Mouse (Mus musculus) urinary bladder, postnatal 36 days (tissue): Measurements from ENCODE around the gene Grb2.
A peak's percentile ranks its signal among the peaks of the same experiment; 100 is the strongest.

Experiments used
- DNase-seq, 2 experiments: peaks; one replicate each; pipeline ENCODE4 v3.0.0; 2022; ENCODE audit warnings: low spot score in 2 of 2, mixed read lengths in 1 of 2

Gene Grb2

DNA sequence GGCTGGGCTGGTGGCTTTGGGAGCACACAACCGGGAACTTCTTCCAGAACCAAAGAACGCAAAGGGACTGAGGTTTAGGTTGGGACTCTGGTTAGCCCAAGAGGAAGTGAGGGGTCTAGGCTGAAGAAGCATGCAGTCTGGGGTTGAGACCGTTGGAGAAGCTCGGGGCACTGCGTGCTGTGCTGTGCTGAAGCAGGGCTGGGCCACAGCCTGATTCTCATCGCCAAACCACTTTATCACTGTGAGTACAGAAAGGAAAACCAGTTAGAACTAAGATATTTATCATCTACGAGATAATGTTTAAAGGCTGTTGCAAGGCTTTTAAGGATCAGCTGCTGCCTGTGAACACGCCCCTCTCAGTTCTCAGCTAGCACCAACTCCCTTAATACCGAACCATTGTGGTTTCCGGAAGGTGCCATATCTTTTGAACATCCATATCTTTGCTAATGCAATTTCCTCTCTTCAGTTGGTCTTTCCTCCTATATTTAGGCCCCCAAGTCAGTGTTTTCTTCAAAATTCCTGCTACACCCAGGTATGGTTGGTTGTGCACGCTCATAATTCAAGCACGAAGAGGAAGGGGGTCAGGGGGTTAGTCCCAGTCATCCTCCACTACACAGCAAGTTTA lies 4.4 kb upstream of the Grb2 start:
- no peak for DNase-seq

DNA sequence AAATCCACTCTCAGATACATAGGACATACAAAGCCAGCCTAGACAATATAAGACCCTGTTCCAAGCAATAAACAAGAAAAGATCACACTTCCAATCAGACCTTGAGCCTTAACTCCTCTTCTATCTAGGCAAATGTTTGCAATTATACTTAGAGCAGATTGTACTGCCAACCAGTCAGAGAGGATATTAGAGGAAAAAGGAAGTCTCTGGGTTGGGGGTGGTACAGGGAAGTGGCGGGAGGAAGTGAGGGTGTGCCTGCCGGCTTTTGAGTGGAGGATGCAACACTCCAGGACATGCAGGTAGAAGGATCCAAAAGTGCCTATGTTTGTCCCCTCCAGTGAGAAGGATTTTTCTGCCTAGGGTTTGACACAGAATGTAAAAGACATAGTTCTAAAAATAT lies 3.9 kb upstream of the Grb2 start:
- DNase-seq, result no peak

DNA sequence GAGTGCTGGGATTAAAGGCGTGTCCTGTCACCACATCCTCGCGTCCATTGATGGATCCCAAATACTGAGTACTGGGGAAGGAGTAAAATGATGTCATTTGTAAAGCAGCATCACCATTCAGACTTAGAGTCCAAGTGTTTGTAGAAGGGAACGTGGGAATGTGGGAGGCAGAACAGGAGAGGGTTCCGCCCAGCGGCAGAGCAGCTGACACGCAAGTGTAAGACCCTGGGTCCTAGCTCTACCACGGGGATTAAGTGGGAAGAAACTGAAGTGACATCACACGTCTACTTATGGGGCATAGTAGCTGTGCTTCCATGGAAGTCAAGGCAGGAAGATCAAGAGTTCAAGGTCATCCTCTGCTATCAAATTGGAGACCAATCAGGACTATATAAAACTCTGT lies 2.7 kb upstream of the Grb2 start:
- no peak for DNase-seq

DNA sequence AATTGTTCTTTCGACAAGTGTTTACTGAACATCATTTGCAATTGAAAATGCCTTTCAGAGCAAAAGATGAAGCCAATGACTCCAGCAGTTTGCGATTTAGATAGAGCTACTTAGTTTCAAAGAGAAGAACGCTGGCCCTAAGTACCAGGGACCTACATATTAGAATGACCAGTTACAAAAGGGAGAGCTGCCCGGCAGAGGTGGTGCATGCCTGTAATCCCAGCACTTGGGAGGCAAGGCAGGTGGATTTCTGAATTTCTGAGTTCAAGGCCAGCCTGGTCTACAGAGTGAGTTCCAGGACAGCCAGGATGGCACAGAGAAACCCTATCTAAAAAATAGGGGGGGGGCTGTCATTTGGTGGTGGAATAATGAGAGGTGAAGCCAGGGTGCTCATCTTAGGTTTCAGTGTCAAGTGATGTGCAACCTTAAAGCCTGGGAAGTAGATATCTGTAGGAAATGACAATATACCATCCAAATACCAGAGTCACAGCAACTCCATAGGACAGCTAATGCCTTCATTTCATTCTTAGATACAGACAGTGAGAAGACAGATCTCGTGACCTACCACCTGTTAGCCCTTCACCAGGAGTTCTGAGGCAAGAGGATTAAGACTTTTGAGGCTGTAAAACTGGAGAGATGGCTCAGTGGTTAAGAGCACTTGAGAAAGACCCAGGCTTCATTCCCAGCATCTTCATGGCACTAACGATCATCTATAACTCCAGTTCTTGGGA lies 1.6 kb upstream of the Grb2 start:
- DNase-seq, result no peak

DNA sequence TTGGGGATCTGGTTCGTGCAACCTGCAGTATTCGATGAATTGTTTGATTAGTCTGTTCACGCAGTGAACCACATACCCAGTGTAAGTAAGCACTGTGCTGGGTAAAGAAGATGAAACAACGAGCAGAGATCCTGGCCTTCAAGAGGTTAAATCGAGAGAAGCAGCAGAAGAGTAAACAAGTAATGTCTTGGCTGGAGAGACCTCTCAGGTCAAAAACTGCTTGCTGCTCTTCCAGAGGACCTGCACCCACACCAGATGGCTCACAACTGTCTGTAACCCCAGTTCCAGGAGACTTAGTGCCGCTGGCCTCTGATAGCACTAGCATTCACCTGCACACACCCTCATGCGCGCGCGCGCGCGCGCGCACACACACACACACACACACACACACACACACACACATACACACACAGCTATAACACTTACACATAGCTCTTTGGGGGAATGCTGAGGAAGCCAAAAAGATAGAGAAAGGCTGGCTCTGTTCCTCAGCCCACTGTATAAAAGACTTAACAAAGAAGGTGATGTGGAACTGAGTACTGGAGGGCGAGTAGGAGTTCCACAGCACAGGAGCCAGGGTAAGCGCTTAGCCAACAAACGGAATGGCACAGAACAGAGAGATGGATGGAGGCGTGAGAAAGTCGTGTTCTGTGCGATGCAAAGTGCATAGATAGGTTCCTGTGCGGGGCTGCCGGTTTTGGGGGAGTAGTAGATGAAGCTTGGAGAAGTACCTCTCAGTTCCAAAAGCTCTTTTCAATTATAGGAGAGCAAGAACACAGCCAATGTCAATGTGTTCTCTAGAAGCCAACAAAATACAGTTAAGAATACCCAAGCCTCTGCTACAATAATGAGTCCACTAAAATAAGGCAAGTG lies 795 bp upstream of the Grb2 start:
- no peak for DNase-seq

GRCm38 (mm10) chr11:115707313-115708208 lies 836 bp downstream of the Grb2 start:
- DNase-seq, result peak in 1 of 2 experiments; percentile 23

- no peak for DNase-seq
These were observed 1.8 kb downstream of the Grb2 start for GRCm38 (mm10) chr11:115706584-115706983.

DNA sequence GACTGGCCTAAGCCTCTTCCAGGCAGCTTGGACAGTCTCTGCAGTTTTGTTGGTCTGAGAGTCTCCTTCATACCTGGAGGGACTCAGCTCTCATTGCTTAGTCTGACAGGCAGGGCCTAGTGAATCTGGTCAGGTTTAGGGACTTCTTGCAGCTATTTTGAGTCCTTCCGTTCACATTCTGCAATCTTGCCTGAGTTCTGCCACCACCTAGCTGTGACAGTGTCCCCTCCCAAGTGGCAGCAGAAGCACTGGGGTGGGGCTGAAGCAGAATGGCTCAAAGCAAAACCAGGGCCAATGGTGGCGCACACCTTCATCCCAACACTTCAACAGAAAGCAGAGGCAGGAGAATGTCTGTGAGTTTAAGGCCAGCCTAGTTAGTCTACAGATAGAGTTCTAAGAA lies 2.8 kb downstream of the Grb2 start:
- no peak for DNase-seq

DNA sequence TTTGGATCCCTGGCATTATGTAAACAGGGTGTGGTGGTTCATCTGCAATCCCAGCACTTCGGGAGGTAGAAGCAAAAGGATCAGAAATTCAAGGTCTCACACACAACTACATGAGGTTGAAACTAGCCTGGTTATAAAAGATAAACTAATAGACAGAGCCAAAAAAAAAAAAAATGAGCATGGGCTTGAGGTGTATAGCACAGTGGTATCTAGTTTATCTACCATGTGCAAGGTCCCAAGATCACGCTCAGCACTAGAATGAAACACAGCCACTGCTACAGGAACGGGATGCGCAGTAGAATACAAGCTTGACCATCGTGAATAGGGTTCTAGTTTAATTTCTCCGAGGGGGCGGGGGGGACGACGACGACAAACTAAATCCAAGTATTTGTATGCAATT lies 3.7 kb downstream of the Grb2 start:
- no peak for DNase-seq

- no peak for DNase-seq
These were observed 4.9 kb downstream of the Grb2 start for GRCm38 (mm10) chr11:115703466-115703865.

GRCm38 (mm10) chr11:115698986-115699728 lies 9.2 kb downstream of the Grb2 start:
- DNase-seq, result peak; percentile 84 to 89

DNA sequence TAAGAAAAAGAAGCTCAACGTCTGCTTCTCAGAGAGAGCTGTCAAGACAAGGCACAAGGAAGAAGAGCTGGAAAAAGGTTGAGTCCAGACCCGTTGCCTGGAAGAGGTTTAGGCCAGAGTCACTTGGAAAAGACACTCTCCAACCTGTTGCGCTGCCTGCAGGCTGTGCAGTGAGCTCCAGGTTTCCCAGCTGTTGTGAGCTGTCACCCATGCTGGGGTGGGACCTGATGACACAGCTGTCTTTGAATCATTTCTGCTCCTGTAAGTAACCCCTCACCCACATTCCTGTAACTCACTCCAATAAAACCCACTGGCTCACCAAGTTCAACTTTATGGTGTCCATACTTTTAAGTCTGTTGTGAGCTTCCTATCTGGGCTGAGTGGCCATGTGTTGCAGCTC lies 10.7 kb downstream of the Grb2 start:
- DNase-seq, result no peak

- DNase-seq, result no peak
These were observed 11.3 kb downstream of the Grb2 start for GRCm38 (mm10) chr11:115697091-115697490.

GRCm38 (mm10) chr11:115696471-115696870 lies 11.9 kb downstream of the Grb2 start:
- no peak for DNase-seq

- no peak for DNase-seq
These were observed 14.3 kb downstream of the Grb2 start for GRCm38 (mm10) chr11:115693979-115694578.

DNA sequence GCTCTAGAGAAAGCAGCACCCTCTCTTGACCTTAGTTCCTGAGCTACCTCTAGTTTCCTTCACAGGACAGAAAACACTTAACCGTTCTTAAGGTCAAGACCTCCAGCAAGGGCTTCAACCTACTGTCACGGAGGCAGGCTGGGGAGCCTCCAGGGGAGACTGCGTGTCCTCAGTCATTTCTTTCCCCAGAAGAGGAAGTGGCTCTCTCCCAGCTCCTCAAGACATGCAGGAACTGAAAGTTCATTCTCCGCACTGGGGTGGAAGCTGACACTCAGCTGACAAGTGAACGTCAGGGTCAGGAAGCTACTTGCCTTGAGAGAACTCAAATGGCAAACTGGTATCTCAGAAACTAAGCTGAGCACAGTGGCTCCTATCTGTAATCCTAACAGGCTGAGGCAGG lies 15.6 kb downstream of the Grb2 start:
- peak in 1 of 2 experiments; percentile 33 for DNase-seq

DNA sequence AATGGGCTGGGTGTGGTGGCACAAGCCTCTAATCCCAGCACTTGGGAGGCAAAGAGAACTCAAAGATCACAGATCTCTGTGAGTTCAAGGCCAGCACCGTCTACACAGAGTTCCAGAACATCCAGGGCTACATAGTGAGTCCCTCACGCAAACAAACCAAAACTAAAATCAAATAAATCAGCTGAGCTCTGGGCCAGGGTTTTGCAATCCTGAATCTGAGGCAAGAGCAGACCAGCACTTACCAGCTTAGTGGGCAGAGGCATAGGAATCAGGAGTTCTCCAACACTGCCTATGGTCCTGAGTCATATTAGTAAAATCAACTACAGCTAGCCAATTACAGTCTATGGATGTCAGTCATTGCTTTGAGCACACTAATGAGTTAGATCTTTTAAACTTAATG lies 16.4 kb downstream of the Grb2 start:
- DNase-seq, result peak in 1 of 2 experiments; percentile 42

DNA sequence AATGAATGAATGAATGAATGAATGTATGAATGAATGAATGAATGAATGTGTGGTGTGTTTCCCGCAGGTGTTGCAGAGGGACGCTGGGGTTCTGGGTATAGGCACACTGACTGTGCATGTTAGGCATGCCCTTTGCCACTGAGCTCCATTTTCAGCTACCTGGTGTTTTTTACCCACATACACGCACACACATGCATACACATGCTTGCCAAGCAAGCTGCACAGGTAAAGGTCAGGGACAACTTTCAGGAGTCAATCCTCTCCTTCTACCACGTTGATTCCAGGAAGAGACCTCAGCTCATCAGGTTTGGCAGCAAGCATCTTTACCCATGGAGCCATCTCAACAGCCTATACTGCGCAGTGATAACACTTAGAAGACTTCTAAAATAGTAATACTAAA lies 16.9 kb downstream of the Grb2 start:
- DNase-seq, result no peak

GRCm38 (mm10) chr11:115691013-115691412 lies 17.4 kb downstream of the Grb2 start:
- no peak for DNase-seq

- DNase-seq, result no peak
These were observed 18.0 kb downstream of the Grb2 start for GRCm38 (mm10) chr11:115690356-115690755.
